Mouse (Mus musculus) kidney, adult 2 months (tissue): ENCODE results near the gene Ncoa1.

ENCODE experiments used
- CTCF ChIP-seq: fragments of 200-500 bp; conservative IDR thresholded peaks from 2 replicates; pipeline ENCODE4 v1.5.1; 2011; ENCODE audit warnings: low read depth, mild to moderate bottlenecking, control low read depth, low read length, moderate library complexity, mixed read lengths; ENCODE audit not compliant: insufficient read depth, insufficient read length
- POLR2A ChIP-seq: fragments of 200-500 bp; IDR thresholded peaks from one replicate; pipeline ENCODE4 v1.6.1; 2011; ENCODE audit warnings: low read depth, low read length, control low read depth

DNA sequence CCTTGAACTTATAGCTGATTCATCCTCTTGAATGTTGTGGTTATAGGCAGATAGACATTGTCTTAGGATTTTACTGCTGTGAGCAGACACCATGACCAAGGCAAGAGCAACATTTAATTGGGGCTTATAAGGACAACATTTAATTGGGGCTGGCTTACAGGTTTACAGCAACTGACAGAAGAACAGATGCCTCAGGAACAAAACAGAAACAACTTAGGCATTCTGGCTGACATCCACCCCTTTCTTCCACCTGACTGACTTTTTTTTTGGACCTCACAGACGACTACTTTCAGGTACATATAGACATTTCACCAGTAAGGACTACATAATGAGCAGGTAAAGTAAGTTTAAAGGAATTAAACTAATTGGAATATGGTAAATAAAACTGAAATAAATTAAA, 105.6 kb downstream of the Ncoa1 start:
- no peak for TF ChIP-seq POLR2A
- no peak for TF ChIP-seq CTCF
